Mouse (Mus musculus) kidney, embryonic 16.5 days (tissue): Measurements from ENCODE around the gene Gldn. TPM values are rescaled to one million over a fixed set of nuclear protein-coding genes. Genes with fewer than 3 reads are reported as not detected.

Experiments used
- ATAC-seq: fragments of 200-750 bp; cut with Nextera tagmentation; 2 replicates; pipeline ENCODE4 v1.8.0; 2017; ENCODE audit warnings: moderate TSS enrichment; ENCODE audit not compliant: low FRiP score, low TSS enrichment
- H3K27ac ChIP-seq: fragments of 300-500 bp; sonication (generic); 2 replicates; pipeline ENCODE4 v1.5.1; 2014; ENCODE audit warnings: low read length
- H3K27me3 ChIP-seq: fragments of 300-500 bp; sonication (generic); 2 replicates; pipeline ENCODE4 v1.6.1; 2014; ENCODE audit warnings: low read length, control low read depth, mixed read lengths; ENCODE audit not compliant: insufficient read depth
- H3K36me3 ChIP-seq: fragments of 300-500 bp; sonication (generic); 2 replicates; pipeline ENCODE4 v1.6.1; 2014; ENCODE audit warnings: low read length, control low read depth, mixed read lengths; ENCODE audit not compliant: insufficient read depth
- H3K4me1 ChIP-seq: fragments of 300-500 bp; sonication (generic); 2 replicates; pipeline ENCODE4 v1.6.1; 2014; ENCODE audit warnings: low read length, control low read depth, mixed read lengths; ENCODE audit not compliant: insufficient read depth
- H3K4me2 ChIP-seq: fragments of 300-500 bp; sonication (generic); replicated peaks from 2 replicates; pipeline ENCODE4 v1.6.1; 2014; ENCODE audit warnings: low read depth, low read length
- H3K4me3 ChIP-seq: fragments of 300-500 bp; sonication (generic); 2 replicates; pipeline ENCODE4 v1.5.1; 2014; ENCODE audit warnings: mild to moderate bottlenecking, low read length
- H3K9ac ChIP-seq: fragments of 300-500 bp; sonication (generic); replicated peaks from 2 replicates; pipeline ENCODE4 v1.6.1; 2014; ENCODE audit warnings: low read length
- H3K9me3 ChIP-seq: fragments of 300-500 bp; sonication (generic); 2 replicates; pipeline ENCODE4 v1.6.1; 2016; ENCODE audit warnings: low read length, control low read depth
- WGBS: fragments of 180-500 bp; shearing (Covaris S2); extraction: QIAGEN DNeasy Blood & Tissue Kit; methylation state at CpG from one replicate; pipeline ENCODE4 v1.1.7; 2014; 5-methylcytosine and 5-hydroxymethylcytosine counted together
- polyA plus RNA-seq: library from polyadenylated mRNA; unstranded; fragments of >200 nt; fragmentation: Nextera tagmentation; extraction: Ambion mirVana; gene quantifications from 2 replicates; pipeline ENCODE4 v1.2.1, GENCODE M21; 2015

Gene Gldn
- polyA plus RNA-seq, 1 experiment from 2014 or later = 3.9 TPM

- H3K27me3 ChIP-seq = no peaks in the 10 kb centered on the region
- no peaks in the 10 kb centered on the region for H3K36me3 ChIP-seq
- H3K27ac ChIP-seq = no peak overlapping the region
- no peaks in the 10 kb centered on the region for H3K9me3 ChIP-seq
- no peak overlapping the region for H3K9ac ChIP-seq
- no peak overlapping the region for H3K4me2 ChIP-seq
- H3K4me1 ChIP-seq = no peaks in the 10 kb centered on the region
- no peak overlapping the region for H3K4me3 ChIP-seq
- 0 out of 2 replicates have a peak, but pooled peaks have one; percentile 35 for ATAC-seq
Observed at GRCm38 (mm10) chr9:54299792-54300191, 13.5 kb downstream of the Gldn start.

- Histone ChIP-seq H3K27ac (no peak overlapping the region), H3K4me1 (no peaks in the 10 kb centered on the region), H3K4me2 (no peak overlapping the region), H3K9ac (no peak overlapping the region), H3K36me3 (no peaks in the 10 kb centered on the region), H3K4me3 (no peak overlapping the region), H3K27me3 (no peaks in the 10 kb centered on the region), H3K9me3 (no peaks in the 10 kb centered on the region)
- 86% methylated on average over 4 of the region's 4 CpGs for WGBS
- ATAC-seq = no peak
Observed at GRCm38 (mm10) chr9:54301255-54301654, 15.0 kb downstream of the Gldn start.

- H3K4me1 ChIP-seq = no peaks in the 10 kb centered on the region
- no peak overlapping the region for H3K27ac ChIP-seq
- H3K27me3 ChIP-seq = no peaks in the 10 kb centered on the region
- H3K9me3 ChIP-seq = no peaks in the 10 kb centered on the region
- no peak overlapping the region for H3K4me2 ChIP-seq
- no peak for ATAC-seq
- WGBS = 40% methylated on average over 1 of the region's 1 CpGs
- no peak overlapping the region for H3K9ac ChIP-seq
- H3K36me3 ChIP-seq = no peaks in the 10 kb centered on the region
- H3K4me3 ChIP-seq = no peak overlapping the region
Observed at GRCm38 (mm10) chr9:54308209-54308608, 21.9 kb downstream of the Gldn start.

- Histone ChIP-seq H3K4me3 (no peak overlapping the region), H3K36me3 (no peaks in the 10 kb centered on the region)
Observed at GRCm38 (mm10) chr9:54308751-54309358, 22.6 kb downstream of the Gldn start.

GRCm38 (mm10) chr9:54316363-54316762 is 30.1 kb downstream of the Gldn start:
- 73% methylated on average over 9 of the region's 9 CpGs for WGBS
- Histone ChIP-seq H3K4me3 (no peak overlapping the region), H3K4me1 (no peaks in the 10 kb centered on the region), H3K4me2 (no peak overlapping the region), H3K9me3 (no peaks in the 10 kb centered on the region), H3K27me3 (no peaks in the 10 kb centered on the region), H3K9ac (no peak overlapping the region), H3K27ac (no peak overlapping the region), H3K36me3 (no peaks in the 10 kb centered on the region)
- ATAC-seq = no peak

More at GRCm38 (mm10) chr9:54308751-54309358, 22.6 kb downstream of the Gldn start:
- Histone ChIP-seq H3K9ac (no peak overlapping the region), H3K9me3 (no peaks in the 10 kb centered on the region), H3K27ac (no peak overlapping the region), H3K4me2 (no peak overlapping the region), H3K4me1 (no peaks in the 10 kb centered on the region), H3K27me3 (no peaks in the 10 kb centered on the region)
- WGBS = 48% methylated on average over 2 of the region's 2 CpGs
- ATAC-seq = no peak

- no peak overlapping the region for H3K4me2 ChIP-seq
- H3K27me3 ChIP-seq = no peaks in the 10 kb centered on the region; the same call in 1 of the 2 replicates
- no peak overlapping the region for H3K9ac ChIP-seq
- no peak overlapping the region for H3K4me3 ChIP-seq
- 43% methylated on average over 8 of the region's 8 CpGs for WGBS
- H3K27ac ChIP-seq = no peak overlapping the region
- no peaks in the 10 kb centered on the region for H3K9me3 ChIP-seq
- ATAC-seq = peak; percentile 27; the same call in 1 of the 2 replicates
- no peaks in the 10 kb centered on the region for H3K36me3 ChIP-seq
- no peaks in the 10 kb centered on the region for H3K4me1 ChIP-seq
Observed at GRCm38 (mm10) chr9:54323456-54323855, 37.2 kb downstream of the Gldn start.

GRCm38 (mm10) chr9:54329201-54329600 is 42.9 kb downstream of the Gldn start:
- ATAC-seq = no peak
- H3K36me3 ChIP-seq = no peaks in the 10 kb centered on the region
- H3K4me1 ChIP-seq = no peaks in the 10 kb centered on the region
- H3K9ac ChIP-seq = no peak overlapping the region
- no peak overlapping the region for H3K4me3 ChIP-seq
- no peak overlapping the region for H3K4me2 ChIP-seq
- H3K27ac ChIP-seq = no peak overlapping the region
- WGBS = 92% methylated on average over 7 of the region's 7 CpGs
- no peaks in the 10 kb centered on the region for H3K9me3 ChIP-seq
- H3K27me3 ChIP-seq = no peaks in the 10 kb centered on the region; the same call in 1 of the 2 replicates

- ATAC-seq = 0 out of 2 replicates have a peak, but pooled peaks have one; percentile 19
- Histone ChIP-seq H3K36me3 (no peaks in the 10 kb centered on the region), H3K27me3 (no peaks in the 10 kb centered on the region), H3K4me3 (no peak overlapping the region), H3K4me2 (no peak overlapping the region), H3K9ac (no peak overlapping the region), H3K9me3 (no peaks in the 10 kb centered on the region), H3K4me1 (no peaks in the 10 kb centered on the region), H3K27ac (no peak overlapping the region)
- 58% methylated on average over 12 of the region's 12 CpGs for WGBS
Observed at GRCm38 (mm10) chr9:54335582-54335981, 49.3 kb downstream of the Gldn start.

GRCm38 (mm10) chr9:54336532-54337144 is 50.4 kb downstream of the Gldn start:
- WGBS = 49% methylated on average over 6 of the region's 6 CpGs
- Histone ChIP-seq H3K27me3 (no peaks in the 10 kb centered on the region), H3K9me3 (no peaks in the 10 kb centered on the region), H3K36me3 (no peaks in the 10 kb centered on the region), H3K27ac (no peak overlapping the region), H3K4me1 (no peaks in the 10 kb centered on the region), H3K9ac (no peak overlapping the region), H3K4me2 (no peak overlapping the region), H3K4me3 (no peak overlapping the region)
- ATAC-seq = no peak

- ATAC-seq = no peak
- H3K9me3 ChIP-seq = no peaks in the 10 kb centered on the region
- H3K4me2 ChIP-seq = no peak overlapping the region
- H3K9ac ChIP-seq = no peak overlapping the region
- no peaks in the 10 kb centered on the region for H3K36me3 ChIP-seq
- no peaks in the 10 kb centered on the region for H3K27me3 ChIP-seq
- no peak overlapping the region for H3K27ac ChIP-seq
- H3K4me1 ChIP-seq = no peaks in the 10 kb centered on the region
- H3K4me3 ChIP-seq = no peak overlapping the region
- WGBS = 76% methylated on average over 7 of the region's 7 CpGs
Observed at GRCm38 (mm10) chr9:54342026-54342425, 55.7 kb downstream of the Gldn start.
